Mouse (Mus musculus) testis, adult 2 months (tissue): Measurements from ENCODE around the gene Lmntd1. TPM values are rescaled to one million over a fixed set of nuclear protein-coding genes. Genes with fewer than 3 reads are reported as not detected.

Experiments
- H3K27ac ChIP-seq: fragments of 200-500 bp; 2 replicates; pipeline ENCODE4 v1.5.1; 2012; ENCODE audit warnings: low read depth, low read length; ENCODE audit not compliant: control insufficient read depth, insufficient read depth
- H3K27me3 ChIP-seq: fragments of 200-500 bp; 2 replicates; pipeline ENCODE4 v1.6.1; 2012; ENCODE audit warnings: mild to moderate bottlenecking, low read length, moderate library complexity; ENCODE audit not compliant: control insufficient read depth, insufficient read depth
- H3K36me3 ChIP-seq: fragments of 200-500 bp; 2 replicates; pipeline ENCODE4 v1.6.1; 2012; ENCODE audit warnings: mild to moderate bottlenecking, low read length; ENCODE audit not compliant: control insufficient read depth, insufficient read depth
- H3K4me1 ChIP-seq: fragments of 200-500 bp; 2 replicates; pipeline ENCODE4 v1.6.1; 2012; ENCODE audit warnings: low read length; ENCODE audit not compliant: control insufficient read depth, insufficient read depth
- H3K4me3 ChIP-seq: fragments of 200-500 bp; 2 replicates; pipeline ENCODE4 v1.5.1; 2012; ENCODE audit warnings: low read depth, mild to moderate bottlenecking, low read length, moderate library complexity, mixed read lengths; ENCODE audit not compliant: control insufficient read depth
- CTCF ChIP-seq: fragments of 200-500 bp; IDR thresholded peaks from 2 replicates; pipeline ENCODE4 v1.5.1; 2012; ENCODE audit warnings: low read depth, mild to moderate bottlenecking, inconsistent platforms, low read length, moderate library complexity; ENCODE audit not compliant: control insufficient read depth, insufficient read depth, insufficient replicate concordance
- POLR2A ChIP-seq: fragments of 200-500 bp; IDR thresholded peaks from 2 replicates; pipeline ENCODE4 v1.6.1; 2012; ENCODE audit warnings: low read depth, mild to moderate bottlenecking, inconsistent platforms, low read length, moderate library complexity; ENCODE audit not compliant: control insufficient read depth
- polyA plus RNA-seq: library from polyadenylated mRNA; depleted of rRNA; stranded (reverse); fragments of >200 nt; gene quantifications from 2 replicates; pipeline ENCODE4 v1.2.3, GENCODE M21; 2012

Lmntd1 gene
- polyA plus RNA-seq, 1 experiment = 37.9 TPM

DNA sequence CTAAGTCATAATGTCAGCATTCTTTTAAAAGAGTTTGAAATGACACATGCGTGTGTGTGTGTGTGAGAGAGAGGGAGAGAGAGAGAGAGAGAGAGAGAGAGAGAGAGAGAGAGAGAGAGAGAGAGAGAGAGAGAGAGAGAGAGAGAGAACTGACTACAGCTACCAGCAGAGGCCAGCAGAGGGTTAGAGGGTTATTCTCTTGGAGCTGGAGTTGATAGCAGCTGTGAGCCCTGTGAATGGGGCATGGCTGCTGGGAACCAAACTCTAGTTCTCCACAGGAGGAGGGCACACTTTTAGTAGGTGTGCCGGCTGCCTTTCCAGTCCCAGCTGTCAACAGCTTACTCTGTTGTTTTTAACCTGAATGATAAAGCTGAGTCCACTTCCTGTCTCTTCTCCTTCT is 242.1 kb downstream of the Lmntd1 start:
- TF ChIP-seq POLR2A = no peak
- TF ChIP-seq CTCF = no peak

DNA sequence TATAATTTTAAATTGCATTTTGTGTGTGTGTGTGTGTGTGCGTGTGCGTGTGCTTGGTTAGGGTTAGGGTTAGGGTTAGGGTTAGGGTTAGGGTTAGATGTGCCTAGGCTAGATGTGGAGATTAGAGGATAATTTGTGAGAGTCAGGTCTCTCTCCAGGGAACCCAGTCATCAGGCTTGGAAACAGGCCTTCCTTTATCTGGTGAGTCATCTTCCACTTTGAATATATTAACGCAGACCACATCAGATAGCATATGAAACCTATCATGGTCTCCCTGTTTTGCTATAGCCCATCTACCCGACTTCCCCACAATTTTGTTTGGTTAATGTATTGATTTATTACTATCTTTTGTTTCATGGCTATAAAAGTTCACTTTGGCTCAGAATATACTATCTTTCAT is 242.5 kb downstream of the Lmntd1 start:
- H3K4me3 ChIP-seq = no peak overlapping the region
- H3K4me1 ChIP-seq = peaks cover 4% of the 10 kb centered on the region
- TF ChIP-seq CTCF = no peak
- TF ChIP-seq POLR2A = no peak
- no peak overlapping the region for H3K27ac ChIP-seq
- H3K27me3 ChIP-seq = no peaks in the 10 kb centered on the region
- H3K36me3 ChIP-seq = no peaks in the 10 kb centered on the region

More for the DNA sequence above, 242.1 kb downstream of the Lmntd1 start:
- Histone ChIP-seq H3K36me3 (no peaks in the 10 kb centered on the region), H3K4me3 (no peak overlapping the region), H3K27ac (no peak overlapping the region), H3K27me3 (no peaks in the 10 kb centered on the region), H3K4me1 (peaks cover under 1% of the 10 kb centered on the region; the same call in 1 of the 2 replicates)

DNA sequence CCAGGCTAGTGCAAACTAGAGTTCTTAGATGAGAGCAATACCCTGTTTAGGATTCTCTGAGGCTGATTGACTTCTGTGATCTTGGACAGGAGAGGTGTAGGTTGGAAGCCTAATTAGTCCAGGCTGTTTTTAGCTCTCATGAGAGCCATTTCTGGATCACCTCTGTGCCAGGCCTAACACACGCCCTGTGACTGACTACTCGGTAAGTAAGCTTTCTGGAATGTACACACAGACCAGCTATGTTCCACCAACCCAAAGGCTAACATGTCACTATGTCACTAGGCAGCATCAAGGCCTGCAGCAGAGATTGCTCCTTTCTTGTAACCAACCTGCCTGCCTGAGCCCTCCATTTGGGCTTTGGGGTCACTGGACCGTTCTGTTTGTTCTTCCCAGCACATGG is 243.8 kb downstream of the Lmntd1 start:
- TF ChIP-seq CTCF (no peak), POLR2A (no peak)

DNA sequence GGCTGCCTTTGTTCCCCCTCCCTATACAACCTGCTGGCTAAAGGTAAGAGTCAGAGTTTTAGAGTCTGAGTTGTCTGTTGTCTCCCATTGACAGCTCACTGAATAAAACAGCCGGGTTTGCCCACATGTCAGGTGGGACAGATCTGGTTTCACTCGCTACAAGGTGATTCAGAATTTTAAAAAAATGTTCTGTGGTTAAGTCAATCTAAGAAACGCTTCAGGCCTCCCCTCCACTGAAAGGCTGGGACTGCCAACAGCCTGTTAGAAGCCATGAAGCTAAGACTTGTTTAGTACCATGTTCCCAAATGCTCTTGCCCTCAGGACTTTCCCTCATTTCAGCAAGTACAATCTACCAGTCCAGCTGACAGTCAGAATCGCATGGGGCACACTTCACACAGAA is 244.8 kb downstream of the Lmntd1 start:
- no peaks in the 10 kb centered on the region for H3K27me3 ChIP-seq
- H3K27ac ChIP-seq = no peak overlapping the region
- no peak overlapping the region for H3K4me3 ChIP-seq
- no peaks in the 10 kb centered on the region for H3K36me3 ChIP-seq
- peaks cover 9% of the 10 kb centered on the region for H3K4me1 ChIP-seq
- no peak for TF ChIP-seq CTCF
- TF ChIP-seq POLR2A = no peak

More for the DNA sequence above, 243.8 kb downstream of the Lmntd1 start:
- no peaks in the 10 kb centered on the region for H3K27me3 ChIP-seq
- H3K4me1 ChIP-seq = peaks cover 9% of the 10 kb centered on the region
- peak overlapping the region; percentile 40 for H3K27ac ChIP-seq
- H3K36me3 ChIP-seq = no peaks in the 10 kb centered on the region
- no peak overlapping the region for H3K4me3 ChIP-seq

DNA sequence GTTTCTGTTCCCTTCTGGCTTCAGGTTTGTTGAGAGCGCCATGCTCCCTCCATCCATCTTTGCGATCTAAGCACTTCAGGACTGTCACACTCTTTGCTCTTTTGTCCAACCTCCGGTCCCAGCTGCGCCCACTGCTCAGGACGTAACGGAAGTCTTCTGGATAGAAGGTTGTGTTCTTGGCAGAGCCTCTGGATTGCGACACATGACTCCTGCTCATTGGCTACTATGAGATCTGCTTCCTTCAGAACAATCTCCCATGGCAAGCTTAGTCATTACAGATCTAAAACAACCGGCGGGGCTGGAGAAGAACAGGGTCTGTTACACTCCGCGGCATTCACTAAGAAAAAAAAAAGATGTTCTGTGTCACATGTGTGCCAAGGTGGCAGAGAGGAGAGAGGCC is 247.6 kb downstream of the Lmntd1 start:
- TF ChIP-seq POLR2A (no peak), CTCF (no peak)
- Histone ChIP-seq H3K27me3 (no peaks in the 10 kb centered on the region), H3K4me1 (peaks cover 9% of the 10 kb centered on the region), H3K27ac (no peak overlapping the region), H3K36me3 (no peaks in the 10 kb centered on the region), H3K4me3 (no peak overlapping the region)

DNA sequence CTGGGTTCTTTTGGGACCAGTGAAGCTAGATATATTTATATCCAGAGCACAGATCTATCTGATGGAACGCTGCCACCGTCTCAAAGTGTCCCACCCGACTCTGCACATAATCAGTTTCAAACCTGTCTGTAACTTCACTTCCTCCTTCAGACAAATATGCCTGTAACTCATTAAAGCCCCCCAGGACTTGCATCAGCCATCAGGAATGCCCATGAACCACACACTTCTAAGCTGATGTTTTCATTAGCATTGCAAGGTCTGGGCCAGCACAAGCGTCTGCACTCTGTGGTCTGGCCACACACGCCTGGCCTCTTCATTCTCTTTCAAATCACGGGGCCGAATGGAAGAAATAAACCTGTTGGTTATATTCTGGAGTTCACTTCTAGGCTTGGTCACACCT is 250.4 kb downstream of the Lmntd1 start:
- no peak for TF ChIP-seq POLR2A
- no peak for TF ChIP-seq CTCF
- Histone ChIP-seq H3K27me3 (no peaks in the 10 kb centered on the region), H3K4me3 (no peak overlapping the region), H3K36me3 (no peaks in the 10 kb centered on the region), H3K4me1 (peaks cover 16% of the 10 kb centered on the region), H3K27ac (no peak overlapping the region)

DNA sequence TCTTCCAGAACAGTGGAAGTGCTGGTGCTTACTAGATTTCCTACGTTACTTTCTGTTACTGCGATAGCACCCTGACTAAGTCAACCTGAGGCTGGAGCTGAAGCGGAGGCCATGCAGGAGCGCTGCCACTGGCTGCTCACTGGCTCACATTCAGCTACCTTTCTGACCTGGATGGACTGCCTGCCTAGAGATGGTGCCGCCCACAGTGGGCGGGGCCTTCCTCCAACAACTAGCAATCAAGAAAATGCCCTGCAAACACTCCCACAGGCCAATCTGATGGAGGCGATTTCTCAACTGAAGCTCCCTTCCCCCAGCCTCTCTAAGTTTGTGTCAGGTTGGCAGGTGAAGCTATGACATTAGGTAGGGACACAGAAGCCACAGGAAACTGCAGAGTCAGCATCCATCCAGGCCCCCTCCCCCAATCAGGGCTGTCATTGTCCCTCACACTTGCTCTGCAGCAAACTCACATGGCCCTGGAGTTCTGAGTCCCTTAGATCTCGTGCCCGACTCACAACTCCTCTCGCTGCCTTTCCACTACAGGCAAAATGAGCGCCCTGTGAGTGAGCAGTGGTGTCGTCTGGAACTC is 252.9 kb downstream of the Lmntd1 start:
- Histone ChIP-seq H3K27ac (no peak overlapping the region), H3K36me3 (no peaks in the 10 kb centered on the region), H3K4me3 (no peak overlapping the region), H3K27me3 (no peaks in the 10 kb centered on the region), H3K4me1 (peaks cover 10% of the 10 kb centered on the region)
- no peak for TF ChIP-seq POLR2A

DNA sequence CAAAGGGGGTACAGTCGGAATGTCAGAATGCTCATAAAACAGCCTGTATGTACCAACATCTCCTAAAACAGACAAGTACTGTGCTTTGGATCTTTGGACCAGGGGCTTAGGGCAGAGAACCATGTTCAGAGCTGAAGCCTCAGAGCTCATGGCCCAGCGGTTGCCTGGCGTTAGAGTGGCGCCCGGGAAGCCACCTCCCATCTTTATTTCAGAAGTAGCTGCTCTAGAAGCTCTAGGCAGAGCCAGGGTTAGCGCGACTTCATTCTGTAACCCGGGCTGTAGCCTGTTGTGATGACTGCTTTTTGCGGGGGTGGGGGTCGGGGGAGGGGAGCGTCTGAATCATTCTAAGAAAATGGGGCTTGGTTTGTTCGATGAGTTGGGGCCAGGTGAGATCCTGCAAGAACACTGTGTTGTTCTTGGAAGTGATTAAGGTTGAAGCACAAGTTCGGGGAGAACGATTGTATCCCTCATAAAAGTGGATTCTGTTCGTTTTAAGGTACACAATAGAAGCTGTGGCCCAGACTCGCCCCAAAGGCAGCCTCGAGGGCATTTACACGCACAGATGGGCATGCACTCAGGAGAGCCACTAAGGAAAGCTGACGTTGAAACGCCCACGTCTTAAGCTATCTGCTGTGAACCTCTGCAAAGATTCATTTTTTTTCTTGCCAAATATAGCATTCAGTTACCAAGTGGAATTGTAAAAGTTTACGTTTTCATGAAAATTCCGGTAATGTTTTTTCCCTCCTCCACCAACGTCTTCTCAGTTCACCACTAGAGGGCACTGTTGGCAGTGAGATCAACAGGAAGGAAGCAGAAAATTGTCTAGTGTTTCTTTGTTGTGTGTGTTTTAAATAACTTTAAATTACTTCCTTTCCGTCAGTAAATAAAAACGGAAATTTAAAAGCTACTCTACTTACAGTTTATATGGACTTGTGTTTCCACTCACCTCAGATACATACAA is 254.4 kb downstream of the Lmntd1 start:
- Histone ChIP-seq H3K4me3 (no peak overlapping the region), H3K27ac (no peak overlapping the region), H3K27me3 (no peaks in the 10 kb centered on the region), H3K4me1 (peaks cover 7% of the 10 kb centered on the region), H3K36me3 (no peaks in the 10 kb centered on the region)
- no peak for TF ChIP-seq POLR2A
- TF ChIP-seq CTCF = peak; percentile 8; the same call in 1 of the 2 replicates
